Mouse (Mus musculus) gastrocnemius, postnatal 14 days (tissue): ENCODE measurements at regions not wholly inside any gene's neighbourhood (a gene's known extent, or its start where the extent isn't known, plus 50 kb on each side); places are given as distances from the start of the nearest gene placed in this dataset.

Source experiments
- DNase-seq: peaks from one replicate; pipeline ENCODE4 v3.0.0; 2021; ENCODE audit warnings: mixed read lengths
- intact Hi-C: fragments of 180-260 bp; cut with DNase I; formaldehyde crosslinking; loops from one replicate; pipeline ENCODE4 v1.15.1; 2025; ENCODE audit warnings: low total_unique reads

DNA sequence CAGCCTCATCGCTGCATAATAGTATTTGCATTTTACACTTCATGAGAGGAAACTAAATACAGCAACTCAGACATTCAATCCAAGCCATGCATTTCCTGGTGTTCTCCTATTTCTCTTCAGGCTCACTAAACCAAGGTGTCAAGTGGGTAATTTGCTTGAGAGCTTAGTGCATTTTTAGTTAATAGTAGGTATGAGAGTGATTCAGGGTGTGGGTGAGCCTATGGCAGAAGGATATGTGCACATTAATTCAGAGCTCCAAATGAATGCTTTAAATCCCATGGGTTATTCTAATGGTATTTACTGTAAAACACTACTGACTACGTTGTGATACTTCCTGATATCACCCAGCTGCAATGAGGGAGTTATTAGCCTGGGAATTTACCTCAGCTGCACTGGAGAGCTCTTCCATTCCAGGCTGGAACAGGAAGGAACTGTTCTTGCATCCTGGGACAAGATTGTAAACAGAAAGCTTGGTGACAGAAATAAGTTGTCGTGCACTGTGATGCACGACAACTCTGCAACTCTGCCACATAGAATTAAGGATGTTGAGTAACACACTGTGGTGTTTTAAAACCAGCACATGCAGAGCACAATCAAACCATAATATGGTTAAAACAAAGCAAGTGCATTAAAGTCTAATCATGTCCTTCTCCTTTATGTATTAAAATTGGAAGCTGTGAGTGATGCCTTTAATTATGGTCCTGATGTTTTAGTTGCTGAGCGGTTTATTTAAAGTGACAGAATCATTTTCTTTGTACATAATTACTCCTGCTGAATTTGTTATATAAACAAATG, 170.4 kb upstream of the Setmar start:
- no peak for DNase-seq

DNA sequence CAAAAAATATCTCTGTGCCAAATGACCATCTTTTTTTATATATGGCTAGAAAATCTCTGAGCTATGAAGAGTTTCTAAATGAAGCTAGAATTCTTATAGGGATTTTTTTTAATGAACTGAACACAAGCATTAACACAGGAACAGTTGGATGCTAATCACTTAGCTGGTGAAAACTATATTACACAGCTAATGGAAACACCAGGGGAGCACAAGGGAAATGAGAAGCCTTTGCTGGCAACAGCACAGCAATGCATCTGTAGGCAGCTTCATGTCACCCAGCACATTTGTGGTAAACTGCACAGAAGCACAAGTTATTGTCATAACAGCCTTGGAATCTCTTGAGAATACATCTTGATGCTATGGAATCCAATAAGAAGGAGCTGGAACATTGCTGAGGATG, 154.3 kb upstream of the Setmar start:
- no peak for DNase-seq
- intact Hi-C loops, result no loop called here

More for the DNA sequence above, 170.4 kb upstream of the Setmar start:
- intact Hi-C loops, result no loop called here

DNA sequence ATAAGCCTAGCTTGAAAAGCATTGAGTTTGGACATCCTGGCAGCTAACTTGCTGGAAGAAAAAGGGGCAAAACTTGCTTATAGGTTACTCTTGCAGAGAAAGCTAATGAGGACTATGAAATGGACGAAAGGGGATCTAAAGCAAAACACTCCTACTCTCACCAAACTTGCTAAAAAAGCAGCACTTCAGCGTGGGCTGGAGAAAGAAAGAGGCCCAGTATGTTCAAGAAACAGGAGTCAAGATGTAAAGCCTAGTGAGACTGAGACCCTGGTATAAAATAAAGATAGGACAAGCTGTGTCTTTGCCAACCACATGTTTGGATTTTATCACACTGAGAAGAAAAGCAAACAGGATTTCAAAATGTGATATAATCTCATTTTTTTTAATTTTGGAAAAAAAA, 153.5 kb upstream of the Setmar start:
- DNase-seq, result no peak
- intact Hi-C loops, result no loop called here

DNA sequence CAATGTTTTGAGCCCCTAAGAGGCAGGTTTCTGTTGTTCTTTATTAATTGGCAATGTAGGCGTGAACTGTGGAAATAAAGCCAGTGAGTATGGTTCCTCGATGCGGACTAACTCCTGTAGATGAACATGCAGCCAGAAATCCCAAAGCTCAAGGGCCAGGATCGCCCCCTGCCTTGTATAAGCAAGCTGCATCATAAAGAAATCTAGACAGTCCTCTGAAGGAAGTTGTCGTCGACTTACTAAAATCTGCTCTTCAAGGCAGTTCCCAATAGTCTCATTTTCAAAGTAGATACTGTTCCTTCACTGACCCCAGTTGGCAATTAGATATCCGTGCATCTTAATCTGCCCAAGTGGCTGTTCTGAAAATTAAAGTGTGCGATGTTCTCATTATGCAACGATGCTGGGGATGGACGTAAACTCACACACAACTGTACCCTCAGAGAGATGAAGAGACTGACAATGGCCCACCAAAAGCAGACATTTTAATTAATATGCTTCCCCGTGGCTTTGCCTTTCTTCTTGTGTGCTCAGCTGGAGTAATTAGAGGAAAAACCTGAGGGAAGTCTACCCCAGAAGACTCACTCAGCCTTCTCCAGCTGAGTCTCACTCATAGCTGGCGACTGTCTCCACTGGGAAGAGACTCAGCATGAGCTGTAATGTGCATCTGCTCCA, 141.2 kb upstream of the Setmar start:
- intact Hi-C loops, result no loop called here
- peak; percentile 3 for DNase-seq

DNA sequence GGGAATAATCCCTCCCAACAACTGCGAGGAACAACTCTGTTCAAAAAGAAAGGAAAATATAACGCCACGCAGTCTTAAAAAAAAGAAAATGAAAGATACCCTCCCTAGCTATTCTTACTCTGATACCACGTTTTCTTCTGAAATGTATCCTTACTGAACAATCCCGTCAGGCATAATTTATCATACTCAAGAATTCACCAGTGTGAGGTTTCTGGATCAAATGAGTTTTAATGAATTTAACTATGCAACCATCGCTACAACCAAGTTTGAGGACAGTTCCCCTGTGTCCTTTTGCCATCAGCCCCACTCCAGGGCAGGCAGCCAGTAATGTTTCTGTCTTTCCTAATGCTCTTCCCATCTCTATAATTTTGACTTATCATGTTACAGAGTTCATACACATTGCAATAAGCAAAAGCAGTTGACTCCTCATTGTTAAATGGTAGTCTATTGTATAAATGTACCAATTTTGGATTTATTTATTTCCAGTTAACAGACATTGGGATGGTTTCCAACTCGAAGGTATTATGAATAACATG, 140.6 kb upstream of the Setmar start:
- intact Hi-C loops, result no loop called here
- DNase-seq, result no peak

DNA sequence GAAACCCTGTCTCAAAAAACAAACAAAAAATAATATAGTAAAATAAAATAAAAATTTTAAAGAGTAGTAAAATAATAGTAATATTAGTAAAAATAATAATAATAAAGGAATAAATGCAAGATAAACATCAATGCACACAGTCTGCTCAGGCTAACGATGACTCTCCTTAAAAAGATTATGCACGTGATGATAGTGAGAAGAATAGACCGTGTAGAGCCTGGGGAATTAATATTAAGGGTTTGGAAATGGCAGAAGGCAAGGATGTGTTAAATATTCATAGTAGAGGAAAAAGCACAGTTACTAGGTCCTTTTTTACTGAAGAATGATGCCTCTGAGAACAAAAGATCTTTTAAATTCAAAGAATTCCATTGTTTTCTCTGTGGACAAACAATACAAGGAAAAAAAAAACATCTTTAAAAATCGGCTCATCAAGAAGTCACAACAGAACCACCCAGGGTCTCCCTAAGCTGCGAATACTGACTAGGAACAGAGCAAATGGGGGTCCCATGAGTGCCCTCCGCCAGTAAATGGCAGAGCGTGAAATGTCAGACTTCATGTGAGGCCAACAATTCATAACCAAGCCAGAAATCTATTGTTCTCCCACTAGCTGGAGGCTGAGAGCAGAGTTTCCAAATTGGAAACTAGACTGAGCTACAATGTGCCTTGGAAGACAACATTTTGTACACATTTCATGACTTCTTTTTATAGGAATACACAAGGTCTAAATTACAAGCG, 134.2 kb upstream of the Setmar start:
- intact Hi-C loops, result no loop called here
- DNase-seq, result no peak

DNA sequence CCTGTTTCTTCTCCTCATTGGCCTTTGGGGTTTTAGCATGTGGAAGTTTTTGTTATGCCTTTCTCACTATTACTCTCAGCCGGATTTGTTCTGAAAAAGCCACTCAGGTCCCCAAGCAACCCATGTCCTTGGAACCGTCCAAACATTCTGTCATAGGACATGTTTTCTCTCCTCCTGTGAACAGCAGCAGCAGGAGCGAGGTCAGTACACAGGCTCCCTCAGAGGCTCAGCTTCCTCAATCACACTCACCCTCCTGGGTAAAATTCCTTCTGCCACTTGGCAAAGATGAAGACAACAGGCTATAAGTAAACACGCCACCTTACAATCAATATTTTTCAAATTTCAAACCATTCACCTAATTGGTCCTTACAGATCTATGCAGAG, 133.7 kb upstream of the Setmar start:
- DNase-seq, result no peak
- intact Hi-C loops, result no loop called here

DNA sequence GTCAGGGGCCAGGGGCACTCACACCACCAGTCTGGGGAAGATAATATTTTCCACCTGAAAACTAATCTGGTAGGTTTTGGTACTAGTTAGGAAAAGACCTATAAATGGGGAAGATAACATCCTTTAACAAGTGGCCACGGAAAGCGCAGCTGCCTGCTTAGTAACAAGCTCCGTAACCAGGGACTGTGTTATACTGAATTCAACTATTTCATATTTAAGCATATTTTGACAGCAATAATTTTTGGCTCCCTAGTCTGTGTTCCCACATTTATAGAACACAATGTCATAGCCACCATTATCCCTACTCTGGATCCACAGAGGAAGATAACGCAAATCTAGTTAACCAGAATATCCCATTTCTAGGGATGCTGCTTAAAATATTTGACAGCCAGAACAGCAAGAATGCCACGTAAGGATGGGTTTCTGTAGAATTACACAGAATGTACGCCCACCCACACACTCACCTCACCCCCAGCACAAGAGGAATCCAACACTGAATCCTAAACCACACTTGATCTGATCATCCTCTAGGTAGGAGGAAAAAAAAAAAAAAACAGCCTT, 128.7 kb upstream of the Setmar start:
- intact Hi-C loops, result no loop called here

DNA sequence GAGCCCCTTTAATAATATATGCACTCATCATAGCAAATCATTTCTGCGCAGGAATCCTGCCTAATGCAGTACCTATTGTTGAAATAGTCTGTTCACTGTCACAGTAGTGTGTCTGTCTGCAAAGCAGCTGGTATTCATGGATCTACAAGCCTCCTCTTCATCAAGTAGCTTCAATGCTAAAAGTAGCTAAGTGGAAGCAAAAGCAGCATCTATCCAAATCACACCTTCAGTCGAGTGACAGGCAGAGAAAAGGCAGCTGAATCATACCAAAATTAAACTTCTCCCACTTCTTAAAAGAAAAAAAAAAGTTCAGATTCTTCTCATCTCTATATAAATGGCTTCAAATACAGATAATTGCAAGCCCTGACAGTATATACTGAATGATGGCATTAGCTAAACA, 96.2 kb upstream of the Setmar start:
- intact Hi-C loops, result no loop called here
- no peak for DNase-seq

More for the DNA sequence above, 128.7 kb upstream of the Setmar start:
- DNase-seq, result no peak

DNA sequence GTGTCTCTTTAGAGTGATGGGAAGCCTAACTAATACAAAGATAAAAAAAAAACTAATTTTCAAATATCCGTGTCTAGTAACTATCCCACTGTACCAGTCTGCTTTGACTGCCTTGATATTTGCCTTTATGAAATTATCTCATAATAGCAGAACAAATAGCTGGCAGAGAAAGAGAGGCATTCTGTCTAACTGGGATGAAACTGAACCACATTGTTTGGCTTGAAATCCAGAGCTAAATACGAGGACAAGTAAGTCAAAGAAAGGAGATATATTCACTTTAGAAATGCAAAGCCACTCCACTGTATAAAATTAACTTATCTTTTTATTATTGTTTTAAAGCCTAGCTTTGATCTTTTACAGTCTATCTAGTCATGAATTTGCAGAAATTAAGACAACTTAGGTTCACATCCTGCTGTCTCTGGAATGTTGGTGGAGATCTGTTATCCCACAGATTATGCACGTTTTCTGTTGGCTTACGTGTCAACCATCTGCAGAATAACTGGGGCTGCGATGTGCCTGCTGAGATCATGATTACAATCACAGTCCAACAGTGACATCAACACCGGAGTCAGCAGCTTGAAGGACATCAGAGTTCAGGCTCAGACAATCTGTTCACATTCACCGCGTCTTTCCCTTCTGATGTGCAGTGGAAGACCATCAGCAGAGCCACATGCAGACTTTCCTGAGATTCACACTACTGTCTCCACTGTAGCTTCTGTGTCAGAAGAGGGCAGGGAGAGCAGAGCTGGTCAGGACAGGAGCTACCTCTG, 65.7 kb upstream of the Setmar start:
- intact Hi-C loops, result no loop called here
- DNase-seq, result no peak

DNA sequence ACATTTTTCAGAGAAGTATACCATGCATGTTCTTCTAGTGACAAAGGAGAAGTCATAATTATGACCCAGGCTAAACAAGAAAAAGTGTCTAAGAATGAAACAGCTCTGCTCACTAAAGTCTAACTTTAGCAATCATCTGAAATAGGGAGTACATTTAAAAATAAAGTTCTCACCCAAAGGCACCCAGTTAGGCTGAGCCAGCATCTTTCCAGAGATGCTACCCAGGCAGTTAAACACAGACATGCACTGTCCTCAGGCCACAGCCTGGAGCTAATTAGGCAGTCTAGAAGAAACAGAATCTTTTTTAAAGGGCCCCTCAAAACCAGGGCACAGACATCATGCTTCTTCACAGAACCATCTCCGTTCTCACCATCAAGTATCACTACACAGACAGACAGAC, 61.6 kb upstream of the Setmar start:
- intact Hi-C loops, result no loop called here
- DNase-seq, result no peak

DNA sequence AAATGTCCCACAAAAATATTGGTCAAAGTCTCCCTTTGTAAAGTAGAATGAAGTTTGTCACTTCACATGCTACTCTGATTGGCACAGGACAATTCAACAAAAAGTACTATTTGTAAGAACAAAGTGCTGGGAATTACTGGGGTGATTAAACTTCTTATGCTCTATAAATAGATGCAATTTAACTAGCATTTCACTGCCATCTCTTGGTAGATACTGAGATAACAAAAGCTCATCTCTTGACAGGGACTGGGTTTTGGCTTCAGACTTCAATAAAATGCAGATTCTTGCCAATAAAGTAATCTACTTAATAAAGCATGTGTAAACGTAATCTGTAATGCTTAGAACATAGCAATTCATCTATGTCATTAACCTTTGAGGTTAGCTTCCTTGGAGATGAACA, 56.5 kb upstream of the Setmar start:
- intact Hi-C loops, result no loop called here
- DNase-seq, result no peak
